Mouse (Mus musculus): Measurements from ENCODE around the gene Hes6. TPM values are rescaled to one million over a fixed set of nuclear protein-coding genes. Genes with fewer than 3 reads are reported as not detected.

Gene Hes6
- total RNA-seq, 2 experiments from 2014 or later: 15.6 to 15.7 TPM

- DNase-seq (ENCODE audit: extremely low spot score in 1 of 2, low spot score in 1 of 2): no peak
These were observed 2.1 kb downstream of the Hes6 start for GRCm38 (mm10) chr1:91411631-91412285.

- DNase-seq (ENCODE audit: extremely low spot score in 1 of 2, low spot score in 1 of 2): no peak
These were observed 6.0 kb downstream of the Hes6 start for GRCm38 (mm10) chr1:91407819-91408218.

- no peak for DNase-seq (ENCODE audit: extremely low spot score in 1 of 2, low spot score in 1 of 2)
These were observed 8.2 kb downstream of the Hes6 start for GRCm38 (mm10) chr1:91405406-91406169.

- no peak for DNase-seq (ENCODE audit: extremely low spot score in 1 of 2, low spot score in 1 of 2)
These were observed 8.9 kb downstream of the Hes6 start for GRCm38 (mm10) chr1:91404976-91405375.

GRCm38 (mm10) chr1:91398260-91399062 is 15.4 kb downstream of the Hes6 start, which contains the start of gene Ilkap:
Ilkap (minus strand) TSS chr1:91398815.
- DNase-seq (ENCODE audit: extremely low spot score in 1 of 2, low spot score in 1 of 2): peak; percentile 63 to 65

- no peak for DNase-seq (ENCODE audit: extremely low spot score in 1 of 2, low spot score in 1 of 2)
These were observed 15.9 kb downstream of the Hes6 start for GRCm38 (mm10) chr1:91397927-91398259.

- DNase-seq (ENCODE audit: extremely low spot score in 1 of 2, low spot score in 1 of 2): no peak
These were observed 23.5 kb downstream of the Hes6 start for GRCm38 (mm10) chr1:91390369-91390768.

- no peak for DNase-seq (ENCODE audit: extremely low spot score in 1 of 2, low spot score in 1 of 2)
These were observed 32.8 kb downstream of the Hes6 start for GRCm38 (mm10) chr1:91381091-91381471.

- DNase-seq (ENCODE audit: extremely low spot score in 1 of 2, low spot score in 1 of 2): peak; percentile 50 to 93
These were observed 33.3 kb downstream of the Hes6 start for GRCm38 (mm10) chr1:91380453-91381090.

- no peak for DNase-seq (ENCODE audit: extremely low spot score in 1 of 2, low spot score in 1 of 2)
These were observed 40.4 kb downstream of the Hes6 start for GRCm38 (mm10) chr1:91373414-91373835.

GRCm38 (mm10) chr1:91370055-91370454 is 43.8 kb downstream of the Hes6 start:
- DNase-seq (ENCODE audit: extremely low spot score in 1 of 2, low spot score in 1 of 2): no peak

- no peak for DNase-seq (ENCODE audit: extremely low spot score in 1 of 2, low spot score in 1 of 2)
These were observed 44.4 kb downstream of the Hes6 start for GRCm38 (mm10) chr1:91369408-91369807.

GRCm38 (mm10) chr1:91367295-91367694 is 46.5 kb downstream of the Hes6 start:
- no peak for DNase-seq (ENCODE audit: extremely low spot score in 1 of 2, low spot score in 1 of 2)

GRCm38 (mm10) chr1:91366215-91367108 is 47.4 kb downstream of the Hes6 start, which contains the start of gene Erfe:
Erfe (plus strand) TSS chr1:91366430.
- DNase-seq (ENCODE audit: extremely low spot score in 1 of 2, low spot score in 1 of 2): peak; percentile 32 to 47

GRCm38 (mm10) chr1:91365816-91366214 is 48.0 kb downstream of the Hes6 start:
- no peak for DNase-seq (ENCODE audit: extremely low spot score in 1 of 2, low spot score in 1 of 2)

GRCm38 (mm10) chr1:91364822-91365644 is 48.8 kb downstream of the Hes6 start:
- DNase-seq (ENCODE audit: extremely low spot score in 1 of 2, low spot score in 1 of 2): no peak

- no peak for DNase-seq (ENCODE audit: extremely low spot score in 1 of 2, low spot score in 1 of 2)
These were observed 51.7 kb downstream of the Hes6 start for GRCm38 (mm10) chr1:91362113-91362512.

Data from layer of hippocampus, postnatal 25 days (tissue).